Mouse (Mus musculus) MEL (cell line): ENCODE results near the gene Sdad1. TPM values are rescaled to one million over a fixed set of nuclear protein-coding genes. Genes with fewer than 3 reads are reported as not detected.

Experiments
- DNase-seq: peaks from one replicate; pipeline ENCODE4 v3.0.0; 2011; ENCODE audit warnings: low read depth, low spot score
- H3K27ac ChIP-seq: 2 replicates; pipeline ENCODE4 v1.5.1; 2012; ENCODE audit warnings: low read depth, mild to moderate bottlenecking, control low read depth, low read length, moderate library complexity; ENCODE audit not compliant: control insufficient read depth
- H3K27me3 ChIP-seq, 2 experiments: fragments of 150-350 bp in 1 of 2; sonication (generic) in 1 of 2; 2 replicates each; pipeline ENCODE4 v1.6.1; 2012; ENCODE audit warnings: low read length in 2 of 2, mild to moderate bottlenecking in 2 of 2, improper control_type of control experiment in 1 of 2, moderate library complexity in 1 of 2; ENCODE audit not compliant: insufficient read depth in 2 of 2, control insufficient read depth in 1 of 2
- H3K36me3 ChIP-seq, 2 experiments: 2 replicates each; pipeline ENCODE4 v1.6.1; 2012 to 2014; ENCODE audit warnings: low read length in 2 of 2, improper control_type of control experiment in 1 of 2, inconsistent platforms in 1 of 2, mild to moderate bottlenecking in 1 of 2; ENCODE audit not compliant: insufficient read depth in 2 of 2, control insufficient read depth in 1 of 2
- H3K4me1 ChIP-seq, 2 experiments: fragments of 150-350 bp in 1 of 2; sonication (generic) in 1 of 2; 2 replicates each; pipeline ENCODE4 v1.6.1; 2012; ENCODE audit warnings: low read length in 2 of 2, improper control_type of control experiment in 1 of 2, mild to moderate bottlenecking in 1 of 2; ENCODE audit not compliant: insufficient read depth in 2 of 2, control insufficient read depth in 1 of 2
- H3K4me3 ChIP-seq, 2 experiments: fragments of 150-350 bp in 1 of 2; sonication (generic) in 1 of 2; 2 replicates each; pipeline ENCODE4 v1.5.1; 2012; ENCODE audit warnings: low read depth in 2 of 2, low read length in 2 of 2, mild to moderate bottlenecking in 2 of 2, moderate library complexity in 2 of 2, control low read depth in 1 of 2, improper control_type of control experiment in 1 of 2; ENCODE audit not compliant: control insufficient read depth in 1 of 2, insufficient read depth in 1 of 2
- H3K79me2 ChIP-seq: 2 replicates; pipeline ENCODE4 v1.6.1; 2012; ENCODE audit warnings: mild to moderate bottlenecking, low read length, moderate library complexity; ENCODE audit not compliant: control insufficient read depth, poor library complexity, insufficient read depth
- H3K9ac ChIP-seq: 2 replicates; pipeline ENCODE4 v1.6.1; 2012; ENCODE audit warnings: low read depth, mild to moderate bottlenecking, control low read depth, low read length, moderate library complexity; ENCODE audit not compliant: control insufficient read depth, poor library complexity, severe bottlenecking
- H3K9me3 ChIP-seq: fragments of 150-350 bp; sonication (generic); replicated peaks from 2 replicates; pipeline ENCODE4 v1.6.1; 2012; ENCODE audit warnings: mild to moderate bottlenecking, low read length, improper control_type of control experiment, moderate library complexity; ENCODE audit not compliant: insufficient read depth
- CTCF ChIP-seq, 3 experiments: IDR thresholded peaks in 2 of 3; conservative IDR thresholded peaks in 1 of 3; 2 replicates each; pipeline ENCODE4 v1.5.1; 2011 to 2012; ENCODE audit warnings: low read length in 3 of 3, low read depth in 2 of 3, mild to moderate bottlenecking in 2 of 3, improper control_type of control experiment in 1 of 3, inconsistent platforms in 1 of 3, mixed read lengths in 1 of 3, moderate library complexity in 1 of 3; ENCODE audit not compliant: control insufficient read depth in 1 of 3, insufficient read depth in 1 of 3, poor library complexity in 1 of 3, severe bottlenecking in 1 of 3
- E2F4 ChIP-seq: IDR thresholded peaks from 2 replicates; pipeline ENCODE4 v1.6.1; 2011; ENCODE audit warnings: low read depth, low read length, improper control_type of control experiment, borderline replicate concordance
- ELF1 ChIP-seq: IDR thresholded peaks from 2 replicates; pipeline ENCODE4 v1.6.1; 2014; ENCODE audit warnings: low read depth, mild to moderate bottlenecking, inconsistent platforms, low read length, improper control_type of control experiment, moderate library complexity
- EP300 ChIP-seq, 2 experiments: IDR thresholded peaks; 2 replicates each; pipeline ENCODE4 v1.6.1; 2011; ENCODE audit warnings: improper control_type of control experiment in 2 of 2, low read length in 2 of 2, low read depth in 1 of 2, mild to moderate bottlenecking in 1 of 2
- HCFC1 ChIP-seq: IDR thresholded peaks from 2 replicates; pipeline ENCODE4 v1.6.1; 2012; ENCODE audit warnings: low read depth, mild to moderate bottlenecking, inconsistent platforms, low read length, improper control_type of control experiment, moderate library complexity
- MAFK ChIP-seq: IDR thresholded peaks from 2 replicates; pipeline ENCODE4 v1.6.1; 2011; ENCODE audit warnings: low read depth, mild to moderate bottlenecking, low read length, improper control_type of control experiment, borderline replicate concordance
- MAX ChIP-seq: IDR thresholded peaks from 2 replicates; pipeline ENCODE4 v1.6.1; 2011; ENCODE audit warnings: low read length, improper control_type of control experiment
- MYC ChIP-seq: IDR thresholded peaks from 2 replicates; pipeline ENCODE4 v1.6.1; 2011; ENCODE audit warnings: low read depth, mild to moderate bottlenecking, low read length, improper control_type of control experiment, moderate library complexity
- NELFE ChIP-seq: IDR thresholded peaks from 2 replicates; pipeline ENCODE4 v1.6.1; 2011; ENCODE audit warnings: low read depth, low read length, improper control_type of control experiment
- NRF1 ChIP-seq: IDR thresholded peaks from 2 replicates; pipeline ENCODE4 v1.6.1; 2014; ENCODE audit warnings: low read depth, mild to moderate bottlenecking, inconsistent platforms, low read length, improper control_type of control experiment, moderate library complexity; ENCODE audit not compliant: poor library complexity, insufficient read depth, severe bottlenecking
- POLR2A ChIP-seq, 2 experiments: IDR thresholded peaks; 2 replicates each; pipeline ENCODE4 v1.6.1; 2011 to 2012; ENCODE audit warnings: low read length in 2 of 2, mild to moderate bottlenecking in 2 of 2, control low read depth in 1 of 2, improper control_type of control experiment in 1 of 2, low read depth in 1 of 2, moderate library complexity in 1 of 2; ENCODE audit not compliant: control insufficient read depth in 1 of 2, insufficient read depth in 1 of 2, poor library complexity in 1 of 2
- POLR2AphosphoS5 ChIP-seq: IDR thresholded peaks from 2 replicates; pipeline ENCODE4 v1.6.1; 2012; ENCODE audit warnings: low read depth, borderline replicate concordance, mild to moderate bottlenecking, inconsistent platforms, low read length, moderate library complexity, mixed read lengths
- SIN3A ChIP-seq: IDR thresholded peaks from 2 replicates; pipeline ENCODE4 v1.6.1; 2012; ENCODE audit warnings: low read length, improper control_type of control experiment, inconsistent platforms
- TCF12 ChIP-seq: IDR thresholded peaks from 2 replicates; pipeline ENCODE4 v1.6.1; 2014; ENCODE audit warnings: low read depth, mild to moderate bottlenecking, inconsistent platforms, low read length, improper control_type of control experiment, moderate library complexity
- USF2 ChIP-seq, 2 experiments: IDR thresholded peaks; 2 replicates each; pipeline ENCODE4 v1.6.1; 2011 to 2012; ENCODE audit warnings: improper control_type of control experiment in 2 of 2, low read length in 2 of 2, borderline replicate concordance in 1 of 2, inconsistent platforms in 1 of 2, low read depth in 1 of 2, mild to moderate bottlenecking in 1 of 2; ENCODE audit not compliant: insufficient read depth in 1 of 2
- ZKSCAN1 ChIP-seq: IDR thresholded peaks from 2 replicates; pipeline ENCODE4 v1.6.1; 2012; ENCODE audit warnings: low read depth, mild to moderate bottlenecking, inconsistent platforms, low read length, improper control_type of control experiment, moderate library complexity
- ZMIZ1 ChIP-seq: IDR thresholded peaks from 2 replicates; pipeline ENCODE4 v1.6.1; 2012; ENCODE audit warnings: low read depth, mild to moderate bottlenecking, inconsistent platforms, low read length, improper control_type of control experiment, moderate library complexity
- polyA plus RNA-seq, 2 experiments: library from polyadenylated mRNA; stranded (reverse) in 1 of 2; unstranded in 1 of 2; fragments of >175 nt in 1 of 2; fragments of >200 nt in 1 of 2; gene quantifications; 2 replicates each; pipeline versions ENCODE4 v1.2.1 to v1.2.4; 2012; ENCODE audit warnings: low replicate concordance in 2 of 2, low read depth in 1 of 2; ENCODE audit not compliant: insufficient read length in 2 of 2, insufficient read depth in 1 of 2, missing spikeins in 1 of 2
- total RNA-seq: library from RNA; depleted of rRNA; stranded (reverse); fragments of 300-350 nt; gene quantifications from 2 replicates; pipeline ENCODE4 v1.2.3, GENCODE M21; 2012

Gene Sdad1
- total and polyA plus RNA-seq, 3 experiments: 72.4 to 73.0 TPM; not detected in 1

DNA sequence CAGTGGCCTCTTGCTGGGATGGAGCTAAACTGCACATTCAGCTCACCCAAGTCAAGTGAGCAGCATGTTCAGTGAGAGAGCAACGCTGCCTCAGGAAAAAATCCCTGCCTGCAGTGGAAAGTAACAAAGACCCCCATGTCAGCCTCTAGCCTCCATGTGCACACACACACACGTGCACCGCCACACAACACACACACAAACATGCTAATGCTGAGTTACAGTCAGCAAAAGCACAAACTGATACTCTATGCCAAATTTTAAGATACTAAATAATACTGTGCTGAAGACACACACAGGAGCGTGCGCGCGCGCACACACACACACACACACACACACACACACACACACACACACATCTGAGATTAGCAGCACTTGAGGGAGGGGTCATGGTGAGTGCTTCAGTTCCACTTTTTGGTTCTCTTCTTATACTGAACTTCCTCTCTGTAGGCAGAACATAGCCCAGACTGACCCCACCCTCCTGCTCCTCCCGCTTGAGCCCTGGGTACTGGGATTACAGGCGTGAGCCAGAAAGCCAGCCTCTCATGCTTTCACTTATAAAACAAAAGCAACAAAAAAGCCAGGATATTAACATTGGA is 31.2 kb downstream of the Sdad1 start (continued):
- no peak for TF ChIP-seq MAX
- no peak for TF ChIP-seq ELF1
- TF ChIP-seq EP300 (IDR thresholded peaks at IDR 0.05; ENCODE audit: low read depth in 1 of 2, low read length in 2 of 2): peak; percentile 64 to 72
- TF ChIP-seq SIN3A: peak; percentile 62
- TF ChIP-seq HCFC1: peak; percentile 18; the same call in 1 of the 2 replicates
- TF ChIP-seq USF2 (IDR thresholded peaks at IDR 0.05; ENCODE audit: borderline replicate concordance in 1 of 2, insufficient read depth in 1 of 2, low read depth in 1 of 2, low read length in 2 of 2): no peak

DNA sequence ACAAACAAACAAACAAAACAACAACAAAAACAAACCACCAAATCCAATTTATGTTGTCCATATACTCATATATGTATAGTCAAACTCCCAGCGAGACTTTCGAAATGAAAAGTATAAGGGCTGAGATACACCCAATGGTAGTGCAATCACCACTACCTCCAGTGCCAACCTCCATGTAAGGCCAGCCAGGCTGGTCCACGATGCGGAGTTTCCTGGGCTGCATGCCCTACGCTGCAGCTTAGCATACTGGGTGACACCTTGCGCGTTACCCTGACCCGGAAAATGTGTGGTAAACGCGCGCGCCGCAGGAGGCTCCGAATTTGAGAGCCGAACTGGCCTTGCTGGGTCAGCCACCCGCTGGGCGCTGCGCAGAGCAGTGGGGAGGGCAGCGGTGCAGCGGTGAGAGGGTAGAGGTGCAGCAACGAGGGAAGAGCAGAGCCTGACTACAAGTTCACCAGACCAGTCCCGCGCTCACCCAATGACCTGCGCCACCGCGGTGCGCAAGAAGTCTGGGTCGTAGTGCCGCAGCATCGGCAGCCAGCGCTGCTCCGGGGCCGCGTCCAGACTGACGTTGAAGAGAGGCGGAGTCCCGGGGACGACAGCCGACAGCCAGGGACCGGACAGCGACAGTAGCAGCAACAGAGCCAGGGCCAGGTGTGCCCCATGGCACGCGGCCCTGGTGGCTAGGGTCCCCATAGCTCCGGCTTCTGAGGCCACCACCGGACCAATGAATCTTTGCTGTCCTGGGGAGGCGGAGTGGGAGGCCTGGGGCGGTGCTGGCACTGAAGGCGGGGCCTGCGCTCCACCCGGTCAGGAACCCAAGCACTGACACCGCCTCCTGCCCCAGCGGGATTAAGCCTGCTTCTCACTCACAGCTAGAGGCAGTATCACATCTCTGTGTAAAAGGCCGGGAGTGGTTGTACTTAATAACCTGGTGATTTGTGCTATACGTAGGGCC is 32.6 kb downstream of the Sdad1 start, which contains the start of gene Naaa:
Gene Naaa (minus strand): TSS at position 734 of the 958 bp plus-strand sequence.
- DNase-seq: peak; percentile 90
- Histone ChIP-seq H3K4me3 (peak within 1 kb of the TSS; percentile 65 to 90), H3K27me3 (no peaks in the 10 kb centered on the region), H3K36me3 (peaks cover 0 to 16% of the 10 kb centered on the region in 2 experiments; a peak in 2 of 4 replicates), H3K79me2 (no peaks in the 10 kb centered on the region; the same call in 1 of the 2 replicates), H3K27ac (peak within 1 kb of the TSS; percentile 38), H3K9me3 (no peaks in the 10 kb centered on the region), H3K4me1 (peaks cover 9 to 14% of the 10 kb centered on the region in 2 experiments), H3K9ac (peak within 1 kb of the TSS; percentile 63)
- TF ChIP-seq SIN3A (peak; percentile 28; the same call in 1 of the 2 replicates), ZKSCAN1 (no peak), POLR2AphosphoS5 (no peak), POLR2A (IDR thresholded peaks at IDR 0.05; ENCODE audit: control insufficient read depth in 1 of 2, insufficient read depth in 1 of 2, low read depth in 1 of 2, low read length in 2 of 2, poor library complexity in 1 of 2) (peak; percentile 41 to 51; a peak in 2 of 4 replicates), NRF1 (peak; percentile 77), TCF12 (0 out of 2 replicates have a peak, but pooled peaks have one; percentile 9), CTCF (IDR thresholded peaks at IDR 0.05 in 2 of 3, conservative IDR thresholded peaks at IDR 0.05 in 1 of 3; ENCODE audit: control insufficient read depth in 1 of 3, insufficient read depth in 1 of 3, low read depth in 2 of 3, low read length in 3 of 3, poor library complexity in 1 of 3, severe bottlenecking in 1 of 3) (peak in 1 of 3 experiments; percentile 26; a peak in 1 of 6 replicates), NELFE (peak; percentile 23; the same call in 1 of the 2 replicates)

DNA sequence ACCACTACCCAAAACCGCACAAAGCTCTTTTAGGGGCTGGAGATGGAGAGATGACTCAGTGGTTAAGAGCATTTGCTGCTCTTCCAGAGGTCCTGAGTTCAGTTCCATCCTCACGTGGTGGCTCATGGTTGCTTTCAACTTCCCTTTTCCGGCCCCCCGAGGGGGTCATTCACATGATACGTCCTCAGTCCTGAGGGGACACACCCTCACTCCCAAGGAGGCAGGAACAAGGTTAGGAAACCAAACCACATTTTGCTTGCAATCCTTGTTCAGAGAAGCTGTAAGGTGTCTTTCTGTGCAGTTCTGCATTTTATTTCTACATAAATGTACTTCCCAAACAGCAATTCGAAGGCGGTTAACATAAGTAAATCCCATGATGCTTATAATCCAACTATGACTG is 39.8 kb downstream of the Sdad1 start:
- DNase-seq: no peak
- TF ChIP-seq MAFK (no peak), ZMIZ1 (no peak), MYC (no peak), POLR2A (IDR thresholded peaks at IDR 0.05; ENCODE audit: control insufficient read depth in 1 of 2, insufficient read depth in 1 of 2, low read depth in 1 of 2, low read length in 2 of 2, poor library complexity in 1 of 2) (no peak), POLR2AphosphoS5 (no peak), EP300 (IDR thresholded peaks at IDR 0.05; ENCODE audit: low read depth in 1 of 2, low read length in 2 of 2) (no peak), E2F4 (no peak)
- H3K4me3 ChIP-seq: no peak overlapping the region
- H3K36me3 ChIP-seq: no peaks in the 10 kb centered on the region
- no peaks in the 10 kb centered on the region for H3K79me2 ChIP-seq
- no peak overlapping the region for H3K9ac ChIP-seq
- no peaks in the 10 kb centered on the region for H3K9me3 ChIP-seq
- H3K27ac ChIP-seq: no peak overlapping the region
- no peaks in the 10 kb centered on the region for H3K4me1 ChIP-seq
- H3K27me3 ChIP-seq: no peaks in the 10 kb centered on the region
